Mouse (Mus musculus): Measurements from ENCODE around the gene Rgl3.

- TF ChIP-seq CTCF (IDR thresholded peaks at IDR 0.05; ENCODE audit: borderline replicate concordance, insufficient read depth, low read length) (no peak), POLR2A (IDR thresholded peaks at IDR 0.05; ENCODE audit: low read depth, low read length) (no peak)
Observed at GRCm38 (mm10) chr9:21934021-21934420, 55.2 kb downstream of the Rgl3 start.
